Mouse (Mus musculus) forebrain, embryonic 11.5 days (tissue): Measurements from ENCODE around the gene Psmd11. TPM values are rescaled to one million over a fixed set of nuclear protein-coding genes. Genes with fewer than 3 reads are reported as not detected.

Experiments
- ATAC-seq: fragments of 200-750 bp; cut with Nextera tagmentation; replicated peaks from 2 replicates; pipeline ENCODE4 v1.8.0; 2017; ENCODE audit warnings: moderate TSS enrichment; ENCODE audit not compliant: low FRiP score
- DNase-seq: peaks from one replicate; pipeline ENCODE4 v3.0.0-alpha.2; 2017; ENCODE audit warnings: low spot score
- H3K27ac ChIP-seq: fragments of 300-500 bp; sonication (generic); 2 replicates; pipeline ENCODE4 v1.5.1; 2014; ENCODE audit warnings: low read depth, low read length
- H3K27me3 ChIP-seq: fragments of 300-500 bp; sonication (generic); 2 replicates; pipeline ENCODE4 v1.6.1; 2014; ENCODE audit warnings: mild to moderate bottlenecking, low read length, mixed read lengths; ENCODE audit not compliant: control insufficient read depth, insufficient read depth
- H3K36me3 ChIP-seq: fragments of 300-500 bp; sonication (generic); 2 replicates; pipeline ENCODE4 v1.6.1; 2014; ENCODE audit warnings: mild to moderate bottlenecking, low read length, moderate library complexity, mixed read lengths; ENCODE audit not compliant: control insufficient read depth, insufficient read depth
- H3K4me1 ChIP-seq: fragments of 300-500 bp; sonication (generic); replicated peaks from 2 replicates; pipeline ENCODE4 v1.6.1; 2014; ENCODE audit warnings: low read length, mixed read lengths; ENCODE audit not compliant: control insufficient read depth, insufficient read depth
- H3K4me2 ChIP-seq: fragments of 300-500 bp; sonication (generic); 2 replicates; pipeline ENCODE4 v1.6.1; 2014; ENCODE audit warnings: low read depth, mild to moderate bottlenecking, low read length, moderate library complexity, mixed read lengths; ENCODE audit not compliant: severe bottlenecking
- H3K4me3 ChIP-seq: fragments of 300-500 bp; sonication (generic); 2 replicates; pipeline ENCODE4 v1.5.1; 2014; ENCODE audit warnings: low read depth, low read length
- H3K9ac ChIP-seq: fragments of 300-500 bp; sonication (generic); 2 replicates; pipeline ENCODE4 v1.6.1; 2014; ENCODE audit warnings: low read length
- H3K9me3 ChIP-seq: fragments of 300-500 bp; sonication (generic); 2 replicates; pipeline ENCODE4 v1.6.1; 2016; ENCODE audit warnings: low read length, mixed read lengths; ENCODE audit not compliant: control insufficient read depth
- WGBS: fragments of 180-500 bp; shearing (Covaris S2); extraction: QIAGEN DNeasy Blood & Tissue Kit; methylation state at CpG from one replicate; pipeline ENCODE4 v1.1.7; 2014; 5-methylcytosine and 5-hydroxymethylcytosine counted together
- polyA plus RNA-seq: library from polyadenylated mRNA; unstranded; fragments of >200 nt; fragmentation: Nextera tagmentation; extraction: Ambion mirVana; gene quantifications from 2 replicates; pipeline ENCODE4 v1.2.1, GENCODE M21; 2014

The Psmd11 gene
- polyA plus RNA-seq, 1 experiment from 2014 or later, result 333 TPM

- Histone ChIP-seq H3K4me3 (no peak overlapping the region), H3K9me3 (no peaks in the 10 kb centered on the region), H3K36me3 (no peaks in the 10 kb centered on the region), H3K4me1 (peaks cover 15% of the 10 kb centered on the region), H3K9ac (no peak overlapping the region), H3K27ac (no peak overlapping the region), H3K27me3 (no peaks in the 10 kb centered on the region), H3K4me2 (no peak overlapping the region)
- no peak for DNase-seq
- WGBS, result 80% methylated on average over 2 of the region's 2 CpGs
- ATAC-seq, result no peak
These were observed 92.7 kb downstream of the Psmd11 start for GRCm38 (mm10) chr11:80521148-80521547.

Other genes with a start within 250 kb of the Psmd11 start
- gene Rnf135, start 244.8 kb upstream of the Psmd11 start, polyA plus RNA-seq, result 3.0 and 3.3 TPM in 2 replicates
- 63.1 and 73.7 TPM in 2 replicates for gene Rhot1, start 219.6 kb upstream of the Psmd11 start, polyA plus RNA-seq
- gene Rhbdl3, start 127.7 kb upstream of the Psmd11 start, polyA plus RNA-seq, result 9.0 and 10.8 TPM in 2 replicates
- 26.9 and 27.1 TPM in 2 replicates for gene 5730455P16Rik, start 50.6 kb upstream of the Psmd11 start, polyA plus RNA-seq
- gene Zfp207, start 45.3 kb upstream of the Psmd11 start, polyA plus RNA-seq, result 335 and 363 TPM in 2 replicates
- gene Cdk5r1, start 48.4 kb downstream of the Psmd11 start, polyA plus RNA-seq, result 15.7 and 18.4 TPM in 2 replicates